Mouse (Mus musculus) common myeloid progenitor, adult 5-6 weeks (primary cell): Measurements from ENCODE around the gene Arl8a. TPM values are rescaled to one million over a fixed set of nuclear protein-coding genes. Genes with fewer than 3 reads are reported as not detected.

Experiments
- ATAC-seq: replicated peaks from 2 replicates; pipeline ENCODE4 v1.8.0; 2016; ENCODE audit warnings: low read depth, mild to moderate bottlenecking, moderate TSS enrichment, inconsistent platforms; ENCODE audit not compliant: poor library complexity, severe bottlenecking
- total RNA-seq: library from RNA; stranded (forward); fragments of 200-1000, 187-1606 nt; gene quantifications from 2 replicates; pipeline ENCODE4 v1.2.3, GENCODE M21; 2017

Gene Arl8a
- total RNA-seq, 1 experiment from 2014 or later = 16.4 TPM

DNA sequence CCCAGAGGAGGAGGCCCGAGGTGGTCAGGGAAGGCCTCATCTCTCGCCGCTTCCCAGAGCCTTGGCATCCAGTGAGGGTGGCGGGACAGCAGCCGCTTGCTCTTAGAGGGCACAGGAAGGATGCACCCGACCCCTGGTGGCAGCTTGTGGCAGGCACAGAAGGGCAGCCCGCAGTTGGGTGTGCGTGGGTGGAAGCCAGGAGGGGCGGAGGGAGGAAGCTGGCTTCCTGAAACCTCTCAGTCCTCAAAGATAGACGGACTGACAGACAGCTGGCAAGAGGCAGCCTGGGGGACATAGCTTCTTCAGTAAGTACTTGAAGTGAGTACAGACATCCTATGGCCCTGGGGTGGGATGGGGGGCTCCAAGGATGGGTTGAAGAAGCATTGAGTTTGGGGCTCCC, 14.2 kb upstream of the Arl8a start, which contains the start of gene Ptpn7:
Gene Ptpn7, plus strand, starts transcription at position 228 of the 400 bp plus-strand sequence.
- ATAC-seq = peak; percentile 70

DNA sequence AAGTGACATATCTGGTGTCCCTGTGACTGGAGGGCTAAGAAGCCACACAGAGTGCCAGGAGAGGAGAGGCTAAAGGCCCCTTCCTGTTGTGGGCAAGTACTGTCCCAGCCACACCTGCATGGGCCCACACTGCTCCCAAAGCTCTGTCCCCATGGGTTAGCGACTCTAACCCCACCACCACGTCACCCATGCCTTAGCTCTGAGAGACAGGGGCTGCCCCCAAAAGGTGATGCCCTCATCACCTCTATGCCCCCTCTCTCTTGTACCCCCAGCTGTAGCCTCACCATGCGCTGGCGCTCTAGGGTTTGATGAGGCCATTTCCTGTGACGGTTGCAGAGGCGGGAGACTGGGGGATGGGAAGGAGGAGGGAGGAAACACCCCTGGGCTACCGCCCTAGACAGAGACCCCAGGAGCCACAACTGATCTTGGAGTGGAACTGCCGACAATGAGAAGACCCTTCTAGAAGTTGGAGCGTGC, 13.7 kb upstream of the Arl8a start:
- peak; percentile 23 for ATAC-seq

DNA sequence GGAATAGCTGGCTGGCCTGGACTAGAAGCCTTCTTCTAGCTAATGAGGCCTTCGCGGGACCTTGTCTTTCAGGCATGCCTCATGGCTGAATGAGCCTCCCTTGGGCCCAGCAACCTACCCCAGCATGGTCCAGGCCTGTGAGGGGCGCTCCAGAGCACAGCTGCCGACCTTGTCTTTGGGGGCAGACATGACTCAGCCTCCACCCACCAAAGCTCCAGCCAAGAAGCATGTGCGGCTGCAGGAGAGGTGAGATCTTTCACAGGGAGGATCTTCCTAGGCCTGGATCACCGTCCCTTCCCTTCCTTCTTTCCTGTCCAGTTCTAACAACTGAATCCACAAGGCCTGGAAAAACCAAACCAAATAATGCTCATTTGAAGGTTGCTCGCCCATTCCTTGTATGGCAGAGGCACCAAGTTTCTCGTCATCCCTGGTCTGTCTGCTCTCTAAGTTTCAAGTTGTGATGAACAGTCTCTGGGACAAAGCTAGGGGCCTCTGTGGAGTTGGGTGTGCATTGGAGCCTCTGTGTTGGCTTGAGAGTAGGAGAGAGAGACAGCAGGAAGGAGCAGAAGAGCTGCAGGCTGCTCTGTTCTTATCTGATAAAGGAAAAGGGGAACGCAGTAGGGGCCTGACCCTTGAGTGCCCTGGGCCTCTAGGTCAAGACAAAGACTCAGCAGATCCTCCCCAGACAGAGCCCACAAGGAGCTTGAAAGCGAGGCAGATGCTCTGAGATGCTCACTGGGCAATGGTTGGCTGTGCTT, 12.8 kb upstream of the Arl8a start:
- ATAC-seq = no peak

DNA sequence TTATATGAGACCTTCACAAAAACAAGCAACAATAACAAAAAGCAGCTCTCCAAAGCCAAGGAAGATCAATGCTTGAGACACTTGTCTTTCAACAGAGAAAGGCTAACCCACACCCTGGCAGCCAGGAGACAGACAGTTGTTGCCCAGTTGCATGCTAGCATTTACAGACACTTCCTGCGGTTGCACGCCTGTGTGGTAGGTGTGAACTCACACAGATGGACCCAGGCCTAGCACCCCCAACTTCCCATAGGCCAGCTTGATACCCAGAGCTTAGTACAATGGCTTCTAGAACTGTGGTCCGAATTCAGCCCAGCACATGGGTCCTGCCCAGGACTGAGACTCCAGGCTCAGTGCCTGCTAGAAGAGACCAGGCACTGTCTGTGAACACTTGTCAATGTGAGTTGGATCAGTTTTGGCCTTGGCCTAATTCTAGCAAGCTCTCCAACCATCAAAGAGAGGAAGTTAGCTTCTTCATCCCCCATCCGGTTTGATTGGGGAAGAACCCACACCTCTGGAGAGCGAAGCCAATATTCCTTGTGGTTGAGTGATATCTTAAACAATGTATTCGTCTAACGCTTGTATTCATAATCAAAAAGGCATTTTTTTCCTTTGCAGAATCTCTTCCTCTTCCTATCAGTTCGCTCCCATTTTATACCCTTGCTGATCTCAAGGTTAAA, 11.4 kb upstream of the Arl8a start:
- ATAC-seq = no peak

DNA sequence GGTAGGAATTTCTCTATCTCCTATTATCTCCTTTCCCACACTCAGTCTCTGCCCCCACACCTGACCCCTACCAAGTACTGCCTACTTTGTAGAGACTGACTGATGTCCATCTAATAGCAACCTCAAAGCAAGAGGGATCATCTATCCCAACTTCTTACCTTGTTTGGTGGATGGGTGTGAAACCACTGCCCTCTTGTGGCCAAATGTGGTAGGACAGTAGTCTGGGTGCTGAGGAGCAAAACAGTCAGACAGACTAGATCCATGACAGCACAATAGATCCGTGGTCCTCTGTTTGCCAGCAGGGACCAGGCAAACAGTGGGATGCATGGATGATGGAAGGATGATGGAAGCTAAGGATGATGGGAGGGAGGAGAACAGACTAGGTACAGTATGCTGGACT, 10.1 kb upstream of the Arl8a start:
- ATAC-seq = peak; percentile 27

DNA sequence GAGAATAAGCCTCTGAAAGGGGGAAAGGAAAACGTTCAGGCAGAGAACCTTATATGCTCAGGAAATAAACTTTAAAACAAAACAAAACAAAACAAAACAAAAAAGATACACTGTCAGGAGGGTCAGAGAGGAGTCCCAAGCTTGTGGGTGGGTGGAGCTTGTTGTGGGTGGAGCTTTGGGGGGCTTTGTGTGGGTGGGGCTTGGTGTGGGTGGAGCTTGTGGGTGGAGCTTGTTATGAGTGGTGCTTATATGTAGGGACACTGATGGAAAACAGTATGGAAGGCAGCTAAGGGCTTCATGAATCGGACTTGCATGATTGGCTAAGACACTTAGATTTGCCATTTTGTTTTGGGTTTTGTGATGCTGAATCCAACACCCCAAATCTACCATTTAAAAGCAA, 6.7 kb upstream of the Arl8a start:
- ATAC-seq = no peak

DNA sequence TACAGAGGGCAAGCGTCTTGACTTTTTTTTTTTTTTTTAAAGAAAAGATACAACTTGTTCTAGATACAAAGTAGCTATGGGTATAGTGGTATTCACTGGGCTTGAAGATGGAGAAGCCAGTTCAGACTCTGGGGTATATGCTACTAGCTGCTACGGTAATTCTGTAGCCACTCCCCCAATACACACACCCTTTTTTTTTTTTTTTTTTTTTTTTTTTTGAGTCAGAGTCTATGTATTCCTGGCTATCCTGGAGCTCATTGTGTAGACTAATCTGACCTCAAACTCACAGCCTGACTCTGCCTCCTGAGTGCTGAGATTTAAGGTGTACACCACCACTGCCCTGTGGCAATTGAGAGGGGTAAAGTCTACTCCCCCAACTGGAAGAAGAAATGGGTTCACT, 4.2 kb upstream of the Arl8a start:
- no peak for ATAC-seq

DNA sequence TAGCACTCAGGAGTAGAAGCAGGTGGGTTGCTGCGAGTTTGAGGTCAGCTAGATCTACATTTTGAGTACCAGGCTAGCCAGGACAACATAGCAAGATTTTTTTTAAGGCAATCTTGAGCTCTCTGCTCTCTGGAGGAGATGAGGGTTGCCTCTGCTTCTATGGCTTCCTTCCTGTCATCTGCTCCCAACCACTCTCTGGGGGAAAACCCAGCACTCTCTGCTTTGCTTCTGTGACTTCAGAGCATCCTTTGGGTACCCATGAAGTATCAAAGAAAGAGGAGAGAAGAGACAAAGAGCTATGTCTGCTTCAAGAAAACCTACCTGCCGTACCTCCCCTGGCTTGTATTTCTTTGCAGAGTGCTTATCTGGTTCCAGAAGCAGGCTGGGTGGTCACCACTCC, 2.7 kb upstream of the Arl8a start:
- no peak for ATAC-seq

DNA sequence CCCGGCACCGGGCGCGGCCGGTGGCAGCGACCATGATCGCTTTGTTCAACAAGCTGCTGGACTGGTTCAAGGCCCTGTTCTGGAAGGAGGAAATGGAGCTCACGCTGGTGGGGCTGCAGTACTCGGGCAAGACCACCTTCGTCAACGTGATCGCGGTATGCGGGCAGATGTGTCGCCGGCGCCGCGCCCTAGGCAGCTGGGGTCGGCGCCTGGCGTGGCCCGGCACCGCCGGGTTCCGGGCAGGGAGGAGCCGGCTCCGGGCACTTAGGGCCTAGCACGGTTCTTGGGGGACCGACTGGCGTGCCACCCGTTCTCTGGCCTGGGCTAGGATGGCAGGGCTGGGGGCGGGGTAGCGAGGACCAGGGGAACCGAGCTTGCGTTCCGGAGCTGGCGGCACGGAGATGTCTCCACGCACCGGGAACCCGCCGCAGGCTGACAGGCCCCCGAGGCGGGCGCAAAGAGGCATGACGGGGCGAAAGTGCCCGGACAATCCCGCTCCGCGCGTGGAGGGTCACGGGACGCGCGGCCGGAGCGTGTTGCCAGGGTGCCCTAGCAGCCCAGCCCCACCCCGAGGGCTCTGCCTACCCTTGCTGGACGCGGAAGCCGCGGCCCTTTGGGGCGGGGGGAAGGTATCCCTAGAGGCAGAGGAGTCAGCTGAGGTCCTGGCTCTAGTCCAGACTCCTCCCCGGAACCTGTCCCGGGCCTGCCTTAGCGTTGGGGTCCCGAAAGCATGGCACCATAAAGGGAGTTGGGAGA, 500 bp downstream of the Arl8a start:
- ATAC-seq = peak; percentile 73

DNA sequence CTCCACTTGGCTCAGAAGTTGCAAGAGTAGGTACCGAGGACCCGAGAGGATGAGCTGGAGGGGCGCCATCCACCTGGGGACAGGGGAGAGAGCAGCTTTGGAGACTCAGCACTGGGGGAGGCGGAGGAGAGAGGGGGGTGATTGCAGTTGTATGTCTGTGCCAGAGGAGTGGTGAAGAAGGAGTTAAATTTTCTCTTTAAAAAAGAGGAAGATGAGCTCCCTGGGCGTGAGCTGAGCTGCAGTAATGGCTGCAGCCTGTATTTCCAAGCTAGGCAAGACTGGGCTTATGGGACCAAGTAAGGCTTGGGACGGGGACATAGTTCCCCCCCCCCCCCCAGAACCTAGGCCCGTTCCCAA, 1.1 kb downstream of the Arl8a start:
- peak; percentile 74 for ATAC-seq

DNA sequence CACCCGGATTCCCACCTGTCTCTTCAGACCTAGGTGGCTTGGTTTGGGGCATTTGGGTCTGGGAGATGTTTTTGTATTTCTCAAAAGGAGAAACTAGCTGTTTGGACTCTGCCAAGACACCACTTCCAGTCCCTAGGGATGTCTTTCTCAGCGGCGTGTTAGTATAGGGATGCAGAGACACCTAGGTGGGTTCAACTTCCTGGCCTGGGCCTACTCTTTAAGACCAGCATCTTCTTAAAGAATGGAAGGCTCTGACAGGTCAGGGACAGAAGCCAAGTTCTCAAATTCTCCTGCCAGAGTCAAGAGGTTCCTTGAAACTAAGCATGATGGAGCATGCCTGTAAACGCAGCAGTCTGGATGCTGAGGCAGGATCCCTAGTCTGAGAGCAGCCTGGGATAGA, 1.9 kb downstream of the Arl8a start:
- no peak for ATAC-seq

DNA sequence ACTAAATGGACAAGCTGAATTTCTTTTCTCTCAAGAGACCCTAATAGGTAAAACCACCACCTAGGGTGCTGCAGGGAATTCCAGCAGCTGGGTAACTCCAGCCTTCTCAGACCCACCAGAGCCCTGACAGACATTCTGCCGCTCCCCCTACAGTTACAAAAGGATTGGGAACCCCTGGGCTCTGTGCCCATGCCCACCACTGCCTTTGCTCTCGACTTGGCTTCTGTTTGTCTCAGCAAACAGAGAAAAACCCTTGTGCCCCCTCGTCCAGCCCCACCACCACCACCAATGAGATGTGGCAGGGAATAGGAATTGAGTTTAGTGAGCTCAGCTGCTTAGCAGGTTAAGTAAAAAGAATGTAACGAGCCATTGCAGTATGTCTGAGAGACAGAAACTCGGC, 2.4 kb downstream of the Arl8a start:
- ATAC-seq = no peak

DNA sequence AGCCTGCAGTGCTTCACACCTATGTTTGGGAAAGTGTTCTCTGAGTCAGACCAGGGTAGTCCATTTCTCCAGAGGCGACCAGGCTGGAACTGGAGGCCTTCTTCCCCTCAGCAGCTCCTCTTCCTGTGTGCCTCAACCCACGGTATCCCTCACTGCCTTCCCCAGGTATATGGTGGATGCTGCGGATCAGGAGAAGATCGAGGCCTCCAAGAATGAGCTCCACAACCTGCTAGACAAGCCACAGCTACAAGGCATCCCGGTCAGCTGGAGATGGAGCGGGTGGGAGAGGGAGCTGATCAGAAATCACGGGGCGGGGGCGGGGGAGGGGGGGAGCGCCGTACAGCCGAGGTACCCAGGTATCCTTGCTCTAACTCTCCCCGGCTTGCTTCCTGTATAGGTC, 7.4 kb downstream of the Arl8a start:
- ATAC-seq = no peak

DNA sequence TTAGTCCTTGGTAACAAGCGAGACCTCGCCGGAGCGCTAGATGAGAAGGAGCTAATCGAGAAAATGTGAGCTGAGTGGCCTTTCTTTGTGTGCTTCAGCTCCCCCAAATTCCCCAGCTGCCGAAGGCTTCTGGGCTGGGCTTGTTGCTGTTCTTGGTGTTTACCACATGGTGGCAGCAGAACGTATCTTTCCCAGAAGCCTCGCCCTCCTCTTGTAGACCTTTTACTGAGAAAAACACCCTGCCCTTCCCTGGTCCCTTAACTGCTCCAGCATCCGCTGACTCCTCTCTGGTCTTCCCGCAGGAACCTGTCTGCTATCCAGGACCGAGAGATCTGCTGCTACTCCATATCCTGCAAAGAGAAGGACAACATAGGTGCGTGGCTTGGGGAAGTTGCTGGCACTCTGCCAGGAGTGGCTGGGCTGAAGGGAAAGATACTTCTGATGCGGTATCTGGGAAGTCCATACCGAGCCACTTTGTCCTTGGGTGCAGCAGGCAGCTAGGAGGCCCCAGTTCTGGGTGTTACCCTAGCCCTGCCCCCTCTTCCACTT, 7.9 kb downstream of the Arl8a start:
- peak; percentile 94 for ATAC-seq

DNA sequence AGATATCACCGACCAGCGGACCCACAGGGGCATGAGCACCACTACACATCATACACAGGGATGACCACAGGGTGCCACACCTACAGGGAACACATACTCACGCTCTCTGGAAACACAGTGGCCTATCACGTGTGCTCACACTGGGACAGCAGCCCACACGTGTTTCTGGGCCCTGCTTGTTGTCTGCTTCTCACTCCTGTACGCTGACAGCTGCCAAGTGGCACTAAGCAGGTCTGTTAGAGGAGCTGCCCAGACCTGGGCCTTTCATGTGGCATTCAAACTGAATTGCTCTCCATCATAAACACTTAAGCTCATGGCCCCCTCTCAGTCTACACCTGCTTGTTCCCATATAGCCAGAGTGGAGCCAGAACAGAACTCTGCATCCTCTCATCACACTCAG, 9.7 kb downstream of the Arl8a start:
- no peak for ATAC-seq

DNA sequence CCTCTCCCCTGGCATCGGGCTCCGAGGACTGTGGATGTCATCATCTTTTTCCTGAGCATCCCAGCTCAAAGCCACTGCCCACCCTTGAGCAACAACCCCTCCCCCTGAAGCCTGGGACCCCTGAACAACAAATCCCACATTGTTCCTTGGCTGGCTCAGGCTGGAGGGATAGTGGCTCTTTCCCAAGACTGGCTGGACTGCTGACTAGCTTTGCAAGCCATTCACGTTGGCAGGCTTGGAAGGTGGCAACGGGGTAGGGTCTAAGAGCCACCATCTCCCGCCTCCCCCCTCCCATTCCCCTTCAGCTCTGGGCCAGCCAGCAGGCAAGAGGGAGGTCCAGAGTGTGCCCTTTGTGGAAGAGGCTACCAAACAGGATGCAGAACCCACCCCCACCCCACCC, 12.0 kb downstream of the Arl8a start:
- ATAC-seq = no peak

DNA sequence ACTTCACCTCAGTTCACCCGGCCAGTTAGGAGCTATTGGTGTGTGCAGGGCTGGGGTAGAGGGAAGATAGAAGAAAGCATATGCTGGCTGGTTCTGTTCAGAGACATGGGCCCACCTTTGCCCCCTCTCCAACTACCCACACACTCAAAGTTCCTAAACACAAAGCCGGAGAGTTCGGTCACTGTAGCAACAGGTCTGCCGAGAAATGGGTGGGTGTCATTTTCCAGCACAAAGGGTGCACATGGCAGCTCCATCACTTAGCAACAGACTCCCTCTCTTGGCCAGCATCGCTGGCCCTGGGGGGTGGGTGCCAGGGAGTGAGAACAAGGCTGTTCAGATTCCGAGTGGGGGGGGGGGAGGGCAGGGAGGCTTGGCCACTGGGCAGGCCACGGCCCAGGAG, 12.4 kb downstream of the Arl8a start:
- ATAC-seq = no peak

DNA sequence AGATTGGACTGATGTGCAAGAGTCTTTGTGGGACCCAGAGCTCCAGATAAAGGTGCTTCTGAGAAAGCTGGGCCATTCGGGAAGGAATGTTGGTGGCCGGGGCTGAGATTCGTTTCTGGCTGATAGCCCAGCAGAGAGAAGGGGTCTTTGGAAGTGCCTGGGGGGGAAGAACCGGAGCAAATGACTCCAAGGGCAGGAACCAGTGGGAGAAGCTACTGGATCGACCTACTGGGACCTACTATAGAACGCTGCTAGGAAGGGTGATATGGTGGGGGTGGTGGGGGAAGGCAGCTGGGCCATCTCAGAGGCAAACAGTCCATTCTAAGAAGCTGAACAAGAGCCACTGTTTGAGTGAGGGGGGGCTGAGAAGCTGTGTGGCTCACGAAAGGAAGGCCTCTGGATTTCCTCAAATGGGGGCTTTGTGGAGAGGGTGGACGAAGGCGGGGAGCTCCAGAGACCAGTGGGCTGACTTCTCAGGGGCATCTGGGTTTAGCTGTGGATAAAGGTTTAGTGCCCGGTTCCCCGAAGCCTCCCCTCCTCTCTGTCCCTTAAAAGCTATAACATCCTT, 13.0 kb downstream of the Arl8a start:
- no peak for ATAC-seq

DNA sequence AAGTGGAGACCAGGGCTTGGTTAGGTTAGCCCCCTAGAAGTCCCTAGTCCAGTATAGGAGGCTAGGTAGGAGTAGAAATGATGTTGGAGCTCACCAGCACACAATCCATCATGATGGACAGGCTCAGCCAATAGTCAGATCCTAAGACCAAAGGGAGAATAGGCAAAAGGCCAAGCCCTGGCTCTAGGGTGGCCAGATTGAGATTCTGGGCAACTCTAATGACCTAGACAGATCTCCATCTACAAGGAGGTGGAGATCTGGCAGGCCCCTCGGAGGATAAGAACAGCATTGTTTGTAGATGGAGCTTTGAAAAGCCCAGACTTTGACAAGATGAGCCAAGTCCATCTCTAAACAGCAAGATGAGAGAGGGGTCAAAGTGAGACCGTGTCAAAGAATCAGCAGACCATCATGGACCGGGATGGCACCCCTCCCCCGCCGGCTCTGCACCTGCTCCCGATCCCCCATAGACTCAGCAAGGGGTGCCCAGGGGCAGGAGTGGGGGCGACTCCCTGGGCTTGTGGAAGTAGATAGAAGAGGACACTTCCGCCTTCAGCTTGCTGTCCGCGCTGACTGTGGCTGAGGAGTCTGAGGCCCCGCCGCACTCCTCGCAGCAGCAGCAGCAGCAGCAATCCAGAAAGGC, 13.9 kb downstream of the Arl8a start:
- no peak for ATAC-seq

DNA sequence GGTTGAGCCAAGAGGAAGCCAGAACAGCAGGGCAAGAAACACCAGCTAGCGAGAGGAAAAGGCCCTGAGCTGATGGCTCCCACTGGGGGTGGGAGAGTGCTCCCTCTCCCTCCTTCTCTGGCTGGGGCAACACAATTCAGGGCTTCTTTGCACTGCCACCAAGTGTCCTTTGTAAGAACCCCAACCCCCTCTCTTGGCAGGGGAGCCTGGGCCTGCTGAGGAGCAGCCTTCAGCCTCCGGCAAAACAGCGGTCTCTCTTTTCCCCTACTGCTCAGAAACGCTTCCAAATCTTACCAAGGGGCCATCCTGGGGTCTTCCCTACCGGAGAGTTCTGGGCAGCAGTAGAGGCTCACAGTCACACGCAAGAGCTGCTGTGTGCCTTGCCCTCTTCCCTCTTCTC, 16.1 kb downstream of the Arl8a start:
- no peak for ATAC-seq
